Mouse (Mus musculus) midbrain, embryonic 10.5 days (tissue): ENCODE data around the gene Col4a2. TPM values are rescaled to one million over a fixed set of nuclear protein-coding genes. Genes with fewer than 3 reads are reported as not detected.

ENCODE experiments used
- DNase-seq: peaks from one replicate; pipeline ENCODE4 v3.0.0-alpha.2; 2017; ENCODE audit warnings: low spot score
- H3K27ac ChIP-seq: fragments of 300-500 bp; sonication (generic); replicated peaks from 2 replicates; pipeline ENCODE4 v1.5.1; 2016; ENCODE audit warnings: mild to moderate bottlenecking
- H3K27me3 ChIP-seq: fragments of 300-500 bp; sonication (generic); 2 replicates; pipeline ENCODE4 v1.6.1; 2016; ENCODE audit warnings: low read depth, mild to moderate bottlenecking; ENCODE audit not compliant: poor library complexity, severe bottlenecking
- H3K36me3 ChIP-seq: fragments of 300-500 bp; sonication (generic); 2 replicates; pipeline ENCODE4 v1.6.1; 2016; ENCODE audit warnings: mild to moderate bottlenecking, moderate library complexity
- H3K4me1 ChIP-seq: fragments of 300-500 bp; sonication (generic); 2 replicates; pipeline ENCODE4 v1.6.1; 2016
- H3K4me3 ChIP-seq: fragments of 300-500 bp; sonication (generic); 2 replicates; pipeline ENCODE4 v1.5.1; 2016; ENCODE audit warnings: mild to moderate bottlenecking, moderate library complexity
- H3K9me3 ChIP-seq: fragments of 300-500 bp; sonication (generic); replicated peaks from 2 replicates; pipeline ENCODE4 v1.6.1; 2016; ENCODE audit warnings: mild to moderate bottlenecking
- WGBS: fragments of 180-500 bp; shearing (Covaris S2); methylation state at CpG from one replicate; pipeline ENCODE4 v1.1.7; 2016; 5-methylcytosine and 5-hydroxymethylcytosine counted together
- polyA plus RNA-seq: library from polyadenylated mRNA; unstranded; fragments of >200 nt; fragmentation: Nextera tagmentation; extraction: Ambion mirVana; gene quantifications from 2 replicates; pipeline ENCODE4 v1.2.1, GENCODE M21; 2016

Gene Col4a2
- polyA plus RNA-seq, 1 experiment from 2014 or later = 43.7 TPM

GRCm38 (mm10) chr8:11279296-11279826 is 33.2 kb upstream of the Col4a2 start:
- H3K27me3 ChIP-seq = no peaks in the 10 kb centered on the region
- peak; percentile 26 for DNase-seq
- peaks cover 60% of the 10 kb centered on the region for H3K4me1 ChIP-seq
- H3K9me3 ChIP-seq = no peaks in the 10 kb centered on the region; the same call in 1 of the 2 replicates
- whole genome bisulfite sequencing = 69% methylated on average over 20 of the region's 20 CpGs
- peak overlapping the region; percentile 49; the same call in 1 of the 2 replicates for H3K27ac ChIP-seq
- H3K36me3 ChIP-seq = no peaks in the 10 kb centered on the region
- H3K4me3 ChIP-seq = no peak overlapping the region

DNA sequence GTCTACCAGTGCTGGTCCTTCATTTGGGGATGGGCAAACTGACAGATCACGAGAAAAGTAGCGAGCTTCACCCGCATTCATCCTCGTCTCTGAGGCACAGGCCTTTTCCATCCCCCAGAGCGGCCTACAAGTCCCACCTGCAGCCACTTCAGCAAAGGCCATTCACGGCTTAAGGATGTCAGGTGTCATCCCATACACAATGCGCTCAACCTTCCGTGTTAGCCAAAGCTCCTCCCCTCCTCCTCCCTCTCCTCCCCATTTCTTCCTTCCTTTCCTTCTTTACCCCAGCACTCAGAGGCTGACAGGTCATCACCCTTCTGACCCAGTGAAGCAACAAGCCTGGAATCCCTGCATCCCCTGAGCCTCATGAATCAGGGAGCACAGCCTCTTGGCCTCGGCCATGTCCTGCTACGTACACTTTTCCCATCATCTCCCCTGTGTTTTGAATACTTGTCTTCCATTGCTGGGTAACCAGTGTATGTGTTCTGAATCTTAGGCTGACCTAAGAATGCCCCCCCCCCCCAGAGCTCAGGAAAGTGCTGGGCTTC is 31.8 kb upstream of the Col4a2 start:
- 60% methylated on average over 10 of the region's 10 CpGs for WGBS
- Histone ChIP-seq H3K27me3 (no peaks in the 10 kb centered on the region), H3K9me3 (no peaks in the 10 kb centered on the region; the same call in 1 of the 2 replicates), H3K27ac (no peak overlapping the region), H3K4me1 (peaks cover 60% of the 10 kb centered on the region), H3K36me3 (no peaks in the 10 kb centered on the region), H3K4me3 (no peak overlapping the region)
- no peak for DNase-seq

- peaks cover 61% of the 10 kb centered on the region for H3K4me1 ChIP-seq
These were observed 30.5 kb upstream of the Col4a2 start for GRCm38 (mm10) chr8:11282139-11282538.

GRCm38 (mm10) chr8:11282696-11283095 is 29.9 kb upstream of the Col4a2 start:
- WGBS = 85% methylated on average over 7 of the region's 7 CpGs
- Histone ChIP-seq H3K4me1 (peaks cover 62% of the 10 kb centered on the region), H3K27me3 (no peaks in the 10 kb centered on the region), H3K4me3 (no peak overlapping the region), H3K9me3 (no peaks in the 10 kb centered on the region; the same call in 1 of the 2 replicates), H3K27ac (no peak overlapping the region), H3K36me3 (no peaks in the 10 kb centered on the region)
- no peak for DNase-seq

More at GRCm38 (mm10) chr8:11282139-11282538, 30.5 kb upstream of the Col4a2 start:
- WGBS = 85% methylated on average over 10 of the region's 10 CpGs
- Histone ChIP-seq H3K27ac (no peak overlapping the region), H3K27me3 (no peaks in the 10 kb centered on the region), H3K4me3 (no peak overlapping the region), H3K36me3 (no peaks in the 10 kb centered on the region), H3K9me3 (no peaks in the 10 kb centered on the region; the same call in 1 of the 2 replicates)
- no peak for DNase-seq

GRCm38 (mm10) chr8:11283217-11283616 is 29.4 kb upstream of the Col4a2 start:
- Histone ChIP-seq H3K4me1 (peaks cover 61% of the 10 kb centered on the region), H3K4me3 (no peak overlapping the region), H3K27ac (peak overlapping the region; percentile 69), H3K36me3 (no peaks in the 10 kb centered on the region), H3K9me3 (no peaks in the 10 kb centered on the region; the same call in 1 of the 2 replicates), H3K27me3 (no peaks in the 10 kb centered on the region)
- WGBS = 55% methylated on average over 10 of the region's 10 CpGs
- no peak for DNase-seq

- H3K27ac ChIP-seq = no peak overlapping the region
- DNase-seq = no peak
- H3K4me3 ChIP-seq = no peak overlapping the region
- 83% methylated on average over 4 of the region's 4 CpGs for WGBS
- H3K27me3 ChIP-seq = no peaks in the 10 kb centered on the region
- H3K36me3 ChIP-seq = no peaks in the 10 kb centered on the region
- H3K4me1 ChIP-seq = peaks cover 57% of the 10 kb centered on the region
- H3K9me3 ChIP-seq = no peaks in the 10 kb centered on the region; the same call in 1 of the 2 replicates
These were observed 27.2 kb upstream of the Col4a2 start for GRCm38 (mm10) chr8:11285437-11285836.

GRCm38 (mm10) chr8:11287139-11287538 is 25.5 kb upstream of the Col4a2 start:
- no peaks in the 10 kb centered on the region for H3K27me3 ChIP-seq
- WGBS = 71% methylated on average over 3 of the region's 3 CpGs
- no peak overlapping the region for H3K27ac ChIP-seq
- H3K4me1 ChIP-seq = peaks cover 51% of the 10 kb centered on the region
- no peak overlapping the region for H3K4me3 ChIP-seq
- H3K36me3 ChIP-seq = no peaks in the 10 kb centered on the region
- DNase-seq = no peak
- no peaks in the 10 kb centered on the region for H3K9me3 ChIP-seq

GRCm38 (mm10) chr8:11288286-11288685 is 24.3 kb upstream of the Col4a2 start:
- DNase-seq = no peak
- Histone ChIP-seq H3K27ac (no peak overlapping the region), H3K9me3 (no peaks in the 10 kb centered on the region), H3K36me3 (no peaks in the 10 kb centered on the region), H3K4me1 (peaks cover 40% of the 10 kb centered on the region), H3K4me3 (no peak overlapping the region), H3K27me3 (no peaks in the 10 kb centered on the region)
- WGBS = 69% methylated on average over 6 of the region's 6 CpGs

- DNase-seq = no peak
- Histone ChIP-seq H3K27ac (0 out of 2 replicates have a peak overlapping the region, but pooled peaks have one; percentile 34), H3K4me3 (no peak overlapping the region), H3K4me1 (peaks cover 30% of the 10 kb centered on the region), H3K27me3 (no peaks in the 10 kb centered on the region), H3K36me3 (no peaks in the 10 kb centered on the region), H3K9me3 (no peaks in the 10 kb centered on the region)
- whole genome bisulfite sequencing = 20% methylated on average over 1 of the region's 1 CpGs
These were observed 22.1 kb upstream of the Col4a2 start for GRCm38 (mm10) chr8:11290533-11290932.

GRCm38 (mm10) chr8:11292611-11293010 is 20.0 kb upstream of the Col4a2 start:
- Histone ChIP-seq H3K27me3 (peaks cover 6% of the 10 kb centered on the region; the same call in 1 of the 2 replicates), H3K36me3 (no peaks in the 10 kb centered on the region), H3K4me1 (peaks cover 28% of the 10 kb centered on the region), H3K4me3 (no peak overlapping the region), H3K27ac (no peak overlapping the region), H3K9me3 (no peaks in the 10 kb centered on the region)
- WGBS = 72% methylated on average over 3 of the region's 3 CpGs
- DNase-seq = no peak

- H3K27ac ChIP-seq = 0 out of 2 replicates have a peak overlapping the region, but pooled peaks have one; percentile 0
- 86% methylated on average over 10 of the region's 10 CpGs for WGBS
These were observed 16.2 kb upstream of the Col4a2 start for GRCm38 (mm10) chr8:11296282-11296943.

DNA sequence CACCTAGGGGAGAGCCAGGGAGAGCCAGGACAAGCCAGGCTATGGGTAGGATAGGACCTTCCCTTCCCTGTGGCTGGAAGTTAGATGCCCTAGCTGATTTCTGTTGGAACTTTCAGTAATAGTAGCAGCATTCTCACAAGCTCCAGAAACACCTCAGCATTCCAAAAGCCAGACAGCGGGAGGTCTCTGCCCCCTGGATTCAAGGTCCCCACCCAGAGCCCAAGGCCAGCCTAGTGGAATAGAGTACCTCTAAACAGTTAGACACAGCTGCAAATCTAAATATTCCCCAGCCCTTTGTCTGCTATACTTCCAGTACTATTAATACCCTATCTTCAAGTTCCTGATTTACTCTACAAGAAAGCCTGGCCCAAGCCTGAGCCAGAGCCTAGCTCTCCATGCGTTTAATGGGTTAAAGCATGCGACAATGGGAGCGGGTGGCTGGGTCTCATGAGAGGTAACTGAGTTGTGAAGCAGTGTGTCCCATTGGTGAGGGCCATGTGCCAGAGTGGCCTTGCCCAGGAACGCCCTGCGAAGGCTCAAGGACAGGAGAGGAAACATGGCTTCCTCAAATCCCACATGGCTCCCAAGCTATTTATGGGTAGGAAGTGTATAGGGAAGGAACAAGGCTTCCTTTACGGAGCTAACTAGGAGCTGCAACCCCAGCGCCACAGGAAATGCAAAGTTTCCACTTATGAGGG is 15.3 kb upstream of the Col4a2 start:
- Histone ChIP-seq H3K27me3 (peaks cover 6% of the 10 kb centered on the region; the same call in 1 of the 2 replicates), H3K9me3 (no peaks in the 10 kb centered on the region), H3K27ac (no peak overlapping the region), H3K4me1 (peaks cover 19% of the 10 kb centered on the region; the same call in 1 of the 2 replicates), H3K4me3 (no peak overlapping the region), H3K36me3 (no peaks in the 10 kb centered on the region)
- DNase-seq = no peak
- WGBS = 82% methylated on average over 8 of the region's 8 CpGs

More at GRCm38 (mm10) chr8:11296282-11296943, 16.2 kb upstream of the Col4a2 start:
- DNase-seq = no peak
- H3K27me3 ChIP-seq = peaks cover 6% of the 10 kb centered on the region; the same call in 1 of the 2 replicates
- H3K9me3 ChIP-seq = no peaks in the 10 kb centered on the region
- H3K36me3 ChIP-seq = no peaks in the 10 kb centered on the region
- peaks cover 19% of the 10 kb centered on the region; the same call in 1 of the 2 replicates for H3K4me1 ChIP-seq
- no peak overlapping the region for H3K4me3 ChIP-seq
